Mouse (Mus musculus) left cerebral cortex, postnatal 25 days (tissue): ENCODE data around the gene Rfpl4. TPM values are rescaled to one million over a fixed set of nuclear protein-coding genes. Genes with fewer than 3 reads are reported as not detected.
"Not testable (repeated sequence)": the region's sequence is repeated elsewhere in the genome, so short reads cannot be mapped to it uniquely, and the experiment has no call there.

Experiments
- DNase-seq, 2 experiments: peaks; one replicate each; pipeline ENCODE4 v3.0.0; 2022; ENCODE audit warnings: low spot score in 2 of 2, mixed read lengths in 1 of 2
- intact Hi-C: fragments of 180-260 bp; cut with DNase I; formaldehyde crosslinking; loops from one replicate; pipeline ENCODE4 v1.15.1; 2025
- total RNA-seq, 2 experiments: library from RNA; stranded (reverse); gene quantifications; 2 replicates each; pipeline ENCODE4 v1.2.3; 2021

Rfpl4 gene
- not detected for total RNA-seq

- DNase-seq = no peak
- intact Hi-C loops = no loop called here
Measured at GRCm38 (mm10) chr7:5116850-5117249, at the start of gene Rfpl4. Gene Rfpl4 (minus strand): TSS chr7:5116950.

DNA sequence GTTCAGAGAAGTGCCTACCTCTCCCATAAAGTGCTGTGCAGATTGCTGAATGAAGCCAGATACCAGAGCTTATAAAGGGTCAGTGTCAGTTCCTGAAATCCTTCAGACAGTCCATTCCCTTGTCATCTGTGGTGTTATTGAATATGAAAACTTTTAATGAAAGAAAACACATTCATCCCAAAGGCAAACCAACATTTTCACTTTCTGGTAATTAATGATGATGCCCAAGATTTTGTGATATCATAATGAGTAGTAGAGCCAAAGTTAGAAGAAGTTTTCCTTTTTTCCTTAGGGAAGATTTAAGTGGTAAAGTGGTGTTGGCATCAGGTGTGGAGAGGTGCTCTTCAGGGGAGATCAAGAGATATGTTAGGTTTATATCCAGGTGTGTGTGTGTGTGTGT, 32.8 kb upstream of the Rfpl4 start, which contains the start of gene Vmn1r55:
Gene Vmn1r55 (minus strand): TSS at position 101 of the 400 bp plus-strand sequence.
- DNase-seq, intact Hi-C loops: not testable (repeated sequence)

GRCm38 (mm10) chr7:5125549-5126406, 9.0 kb upstream of the Rfpl4 start, which contains the start of gene Rasl2-9:
Gene Rasl2-9 (minus strand): TSS chr7:5125950.
- intact Hi-C loops = loop anchor here (2.0 kb wide), 1 partner anchor 45 kb away; the partner anchor contains the start of gene Epn1
- DNase-seq = peak; percentile 77 to 82

DNA sequence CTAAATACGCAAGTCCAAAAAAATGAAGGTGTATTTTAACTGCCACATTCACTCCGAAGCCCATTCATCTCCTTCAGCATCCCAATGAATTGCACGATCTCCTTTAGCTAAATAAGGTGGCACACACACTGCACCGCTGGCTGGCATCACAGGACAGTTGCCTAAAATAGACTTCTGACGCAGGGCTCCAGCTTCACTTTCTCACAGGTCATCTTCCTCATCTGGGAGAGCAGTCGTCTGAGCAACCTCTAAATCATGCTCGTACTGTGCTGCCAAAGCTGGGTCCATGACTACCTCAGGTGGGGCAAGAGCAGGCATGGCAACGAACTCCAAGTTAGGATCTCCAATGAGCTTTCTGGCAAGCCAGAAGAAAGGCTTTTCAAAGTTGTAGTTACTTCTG, 8.3 kb upstream of the Rfpl4 start:
- intact Hi-C loops = loop anchor here (2.0 kb wide), 1 partner anchor 44 kb away; the partner anchor contains the start of gene Epn1
- DNase-seq = no peak

GRCm38 (mm10) chr7:5112701-5113100, 4.0 kb downstream of the Rfpl4 start:
- intact Hi-C loops = no loop called here
- DNase-seq = no peak

- DNase-seq = no peak
- intact Hi-C loops = no loop called here
Measured at GRCm38 (mm10) chr7:5109301-5109700, 7.4 kb downstream of the Rfpl4 start.

DNA sequence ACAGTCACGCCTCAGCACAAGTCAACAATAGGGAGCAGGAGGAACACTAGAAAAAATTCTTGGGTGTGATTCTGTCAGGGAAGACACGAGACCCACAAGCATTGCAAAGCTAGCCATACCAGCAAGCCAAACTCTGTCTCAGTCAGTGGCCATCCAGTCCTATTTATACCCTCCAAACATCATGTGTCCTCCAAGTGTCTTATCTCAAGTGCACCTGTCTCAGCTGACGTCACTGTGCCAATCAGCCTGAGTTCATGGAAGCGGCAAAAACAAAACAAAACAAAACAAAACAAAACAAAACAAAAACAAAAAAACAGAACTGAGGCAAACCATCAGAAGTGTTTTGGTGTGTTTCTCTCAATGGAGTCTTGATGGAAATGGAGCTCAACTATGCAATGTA, 8.5 kb downstream of the Rfpl4 start:
- no peak for DNase-seq
- intact Hi-C loops = no loop called here

DNA sequence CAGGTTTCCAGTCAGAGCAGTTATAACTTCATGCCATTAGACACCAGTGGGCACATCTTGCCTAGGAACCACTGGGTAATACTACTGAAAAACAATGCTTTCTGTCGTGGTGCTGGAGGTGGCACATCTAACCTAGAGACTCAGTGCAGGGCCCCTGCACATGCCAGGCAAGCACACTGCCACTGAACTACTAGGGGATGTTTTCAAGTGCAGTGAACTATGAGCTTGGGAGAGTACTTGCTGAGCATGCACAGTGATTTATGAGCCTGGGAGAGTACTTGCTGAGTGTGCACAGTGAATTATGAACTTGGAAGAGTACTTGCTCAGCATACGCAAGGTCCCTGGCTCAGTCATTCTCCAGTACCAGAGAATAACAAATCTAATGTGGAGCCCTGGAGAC, 14.2 kb downstream of the Rfpl4 start:
- DNase-seq = no peak
- intact Hi-C loops = no loop called here

GRCm38 (mm10) chr7:5101066-5101663, 15.6 kb downstream of the Rfpl4 start:
- intact Hi-C loops = no loop called here
- DNase-seq = peak in 1 of 2 experiments; percentile 46

- intact Hi-C loops = no loop called here
- peak in 1 of 2 experiments; percentile 42 for DNase-seq
Measured at GRCm38 (mm10) chr7:5099796-5100195, 17.0 kb downstream of the Rfpl4 start.

- intact Hi-C loops = no loop called here
- no peak for DNase-seq
Measured at GRCm38 (mm10) chr7:5098769-5099168, 18.0 kb downstream of the Rfpl4 start.

- DNase-seq = peak in 1 of 2 experiments; percentile 71
Measured at GRCm38 (mm10) chr7:5092831-5093510, 23.8 kb downstream of the Rfpl4 start.

DNA sequence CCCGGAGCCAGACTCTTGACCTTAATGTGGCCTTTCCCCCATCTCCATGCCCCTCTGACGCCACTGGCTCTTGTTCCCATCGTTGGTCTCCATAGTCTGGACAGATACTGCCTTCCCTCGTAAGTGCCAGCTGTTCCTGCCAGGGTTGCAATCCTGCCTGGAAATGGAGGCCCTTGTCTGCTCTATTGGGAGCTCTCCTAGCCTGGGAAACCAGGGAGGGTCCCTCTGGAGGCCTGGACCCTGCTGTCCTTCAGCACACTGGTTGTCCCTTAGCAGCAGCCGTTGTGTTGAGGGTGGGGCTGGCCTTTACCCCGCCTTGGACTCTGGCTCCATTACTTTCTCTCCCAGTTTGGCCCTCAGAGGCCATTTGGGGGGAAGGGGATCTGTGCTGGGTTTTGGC, 24.4 kb downstream of the Rfpl4 start:
- intact Hi-C loops = no loop called here
- DNase-seq = no peak

More at GRCm38 (mm10) chr7:5092831-5093510, 23.8 kb downstream of the Rfpl4 start:
- intact Hi-C loops = no loop called here

DNA sequence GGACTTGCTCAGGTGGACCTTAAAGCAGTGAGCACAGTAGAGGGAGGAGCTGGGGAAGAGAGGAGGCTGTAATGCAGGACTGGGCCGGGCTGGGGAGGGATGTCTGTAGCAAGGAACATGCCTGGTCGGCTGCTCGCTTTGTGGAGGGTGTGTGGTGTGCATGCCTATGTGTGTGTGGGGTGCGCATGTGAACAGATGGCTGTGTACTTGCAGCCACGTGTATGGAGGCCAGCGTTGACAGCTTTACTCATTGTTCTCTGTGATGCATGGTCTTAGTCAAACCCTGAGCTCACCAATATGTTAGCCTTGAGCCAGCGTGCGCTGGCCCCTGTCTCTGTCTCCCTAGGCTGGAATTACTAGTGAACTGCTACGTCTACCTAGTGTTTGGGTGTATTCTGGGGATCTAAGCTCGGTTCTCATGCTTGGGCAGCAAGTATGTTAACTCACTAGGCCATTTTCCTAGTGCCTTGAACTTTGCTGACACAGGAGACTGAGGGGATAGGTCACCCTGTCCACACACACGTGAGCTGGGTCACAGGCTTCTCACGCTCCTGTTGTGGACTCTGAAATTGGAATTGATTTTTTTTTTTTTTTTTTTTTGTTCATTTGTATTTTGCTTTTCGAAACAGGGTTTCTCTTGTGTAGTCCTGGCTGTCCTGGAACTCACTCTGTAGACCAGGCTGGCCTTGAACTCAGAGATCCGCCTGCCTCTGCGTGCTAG, 25.6 kb downstream of the Rfpl4 start:
- intact Hi-C loops = no loop called here
- peak; percentile 41 to 78 for DNase-seq

DNA sequence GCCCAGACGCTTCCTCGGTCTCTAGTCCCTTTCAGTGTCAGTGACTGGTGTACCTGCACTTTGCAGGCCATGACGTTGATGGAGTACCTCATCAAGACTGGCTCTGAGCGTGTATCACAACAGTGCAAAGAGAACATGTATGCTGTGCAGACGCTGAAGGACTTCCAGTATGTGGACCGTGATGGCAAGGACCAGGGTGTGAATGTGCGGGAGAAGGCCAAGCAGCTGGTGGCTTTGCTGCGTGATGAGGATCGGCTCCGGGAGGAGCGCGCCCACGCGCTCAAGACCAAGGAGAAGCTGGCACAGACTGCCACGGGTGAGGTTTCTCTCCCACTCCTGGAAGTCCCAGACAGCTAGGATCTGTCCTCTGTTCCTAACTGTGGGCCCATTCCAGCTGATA, 26.9 kb downstream of the Rfpl4 start:
- peak; percentile 51 to 82 for DNase-seq
- intact Hi-C loops = loop anchor here (10.0 kb wide), 1 partner anchor 1085 kb away; the partner anchor contains the start of gene Zfp444

DNA sequence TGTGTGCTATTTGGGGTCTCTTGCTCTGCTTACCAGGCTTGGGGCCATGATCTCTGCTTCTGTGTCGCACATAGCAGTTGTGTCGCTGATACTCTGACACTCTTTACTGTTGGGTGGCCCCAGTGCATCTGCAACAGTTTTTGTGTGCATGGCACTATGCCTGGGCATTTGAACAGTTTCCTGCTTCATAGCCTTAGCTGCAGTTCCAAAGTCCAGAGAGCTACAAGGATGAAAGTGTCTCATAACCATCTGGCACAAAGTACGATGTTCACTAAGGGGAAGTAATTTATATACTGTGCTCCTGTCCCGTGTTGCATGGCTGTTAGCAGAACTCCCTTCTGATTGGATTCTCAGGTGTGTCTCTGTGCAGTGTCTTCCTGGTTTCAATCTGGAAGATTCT, 28.9 kb downstream of the Rfpl4 start:
- no peak for DNase-seq
- intact Hi-C loops = loop anchor here (10.0 kb wide), 1 partner anchor 1087 kb away; the partner anchor contains the start of gene Zfp444

- no peak for DNase-seq
- intact Hi-C loops = loop anchor here (10.0 kb wide), 1 partner anchor 1088 kb away; the partner anchor contains the start of gene Zfp444
Measured at GRCm38 (mm10) chr7:5086921-5087440, 29.8 kb downstream of the Rfpl4 start.

DNA sequence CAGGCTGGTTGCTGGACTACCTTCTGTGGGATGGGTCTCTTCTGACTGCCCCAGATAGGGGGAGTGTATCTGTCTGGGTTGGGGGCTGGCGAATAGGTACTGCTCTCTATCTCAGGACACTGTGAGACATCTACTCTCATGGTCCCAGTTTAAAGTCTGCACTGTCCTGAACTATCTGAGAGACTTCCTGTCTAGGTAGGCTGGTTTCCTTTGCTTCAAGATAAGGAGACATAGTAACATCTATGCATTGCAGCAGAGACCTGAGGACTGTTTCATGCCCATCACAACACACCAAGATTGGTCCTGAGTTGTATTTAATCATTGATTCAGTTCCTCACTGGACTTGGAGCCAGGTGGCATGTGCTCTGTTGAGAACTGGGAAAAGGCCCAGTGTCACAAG, 31.2 kb downstream of the Rfpl4 start:
- intact Hi-C loops = loop anchor here (10.0 kb wide), 1 partner anchor 1089 kb away; the partner anchor contains the start of gene Zfp444
- no peak for DNase-seq
